Mouse (Mus musculus) brain, embryonic 14.5 days (tissue): ENCODE measurements around the gene Nr3c2.

Experiments used
- CTCF ChIP-seq: fragments of 200-500 bp; IDR thresholded peaks from 2 replicates; pipeline ENCODE4 v1.5.1; 2012; ENCODE audit warnings: inconsistent platforms, mild to moderate bottlenecking, moderate library complexity, borderline replicate concordance; ENCODE audit not compliant: insufficient read depth, insufficient read length; ENCODE audit errors: extremely low read depth
- POLR2A ChIP-seq: fragments of 200-500 bp; IDR thresholded peaks from 2 replicates; pipeline ENCODE4 v1.6.1; 2012; ENCODE audit warnings: mild to moderate bottlenecking, inconsistent platforms, borderline replicate concordance; ENCODE audit not compliant: poor library complexity, insufficient read depth, insufficient read length, severe bottlenecking; ENCODE audit errors: extremely low read depth

DNA sequence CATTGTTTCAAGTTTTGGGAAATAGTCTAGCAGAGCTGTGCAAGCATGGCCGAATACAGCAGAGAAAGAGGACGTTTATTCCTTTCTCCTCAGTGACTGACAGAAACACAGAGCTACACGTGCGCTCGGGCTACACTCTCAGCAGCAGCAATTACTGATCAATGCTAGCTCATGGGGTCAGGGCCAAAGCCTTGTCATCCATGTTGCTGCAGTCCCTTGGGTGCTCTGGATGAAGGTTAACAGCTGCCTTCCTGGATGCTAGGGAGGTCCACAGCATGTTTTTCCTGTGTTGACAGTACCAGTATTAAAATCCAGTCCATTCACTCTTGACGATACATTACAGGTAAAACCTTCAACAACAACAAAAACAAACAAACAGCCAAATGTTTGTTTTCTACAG, 113.4 kb downstream of the Nr3c2 start:
- TF ChIP-seq CTCF (no peak), POLR2A (no peak)
